Mouse (Mus musculus) gastrocnemius, postnatal 10 days (tissue): Measurements from ENCODE around the gene Bpifa5. TPM values are rescaled to one million over a fixed set of nuclear protein-coding genes. Genes with fewer than 3 reads are reported as not detected.
"Not testable (repeated sequence)": the region's sequence is repeated elsewhere in the genome, so short reads cannot be mapped to it uniquely, and the experiment has no call there.

Experiments
- DNase-seq: peaks from one replicate; pipeline ENCODE4 v3.0.0; 2021; ENCODE audit warnings: mixed read lengths
- long read RNA-seq, 2 experiments: library from polyadenylated mRNA; stranded (forward); transcript quantifications; one replicate each; pipeline ENCODE4 v2.0.0; 2021
- total RNA-seq, 2 experiments: library from RNA; stranded (reverse); gene quantifications; 2 replicates each; pipeline ENCODE4 v1.2.3; 2021

Gene Bpifa5
- total RNA-seq: not detected
- long read RNA-seq, experiment 1: 0 reads
- long read RNA-seq, experiment 2: 0 reads

DNA sequence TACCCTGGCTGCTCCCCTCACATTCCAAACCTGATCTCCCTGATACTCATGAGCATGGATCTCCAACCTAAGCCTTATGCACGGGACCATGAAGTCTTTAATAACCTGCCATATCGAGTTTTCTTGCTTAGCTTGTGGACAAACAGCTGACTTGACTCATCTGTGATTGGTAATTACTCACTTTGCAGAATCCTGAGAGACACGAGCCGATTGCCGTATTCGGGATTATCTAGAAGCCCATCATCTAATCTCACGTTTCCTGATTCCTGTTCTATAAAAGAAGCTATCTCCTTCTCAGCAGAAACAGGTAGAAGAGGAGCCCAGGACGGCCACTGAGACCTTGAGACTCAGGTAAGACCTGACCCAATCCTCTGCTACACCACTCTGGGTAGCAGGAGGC lies at the start of gene Bpifa5:
TSS of gene Bpifa5 (plus strand) at position 301 of the 400 bp plus-strand sequence.
- DNase-seq: no peak

DNA sequence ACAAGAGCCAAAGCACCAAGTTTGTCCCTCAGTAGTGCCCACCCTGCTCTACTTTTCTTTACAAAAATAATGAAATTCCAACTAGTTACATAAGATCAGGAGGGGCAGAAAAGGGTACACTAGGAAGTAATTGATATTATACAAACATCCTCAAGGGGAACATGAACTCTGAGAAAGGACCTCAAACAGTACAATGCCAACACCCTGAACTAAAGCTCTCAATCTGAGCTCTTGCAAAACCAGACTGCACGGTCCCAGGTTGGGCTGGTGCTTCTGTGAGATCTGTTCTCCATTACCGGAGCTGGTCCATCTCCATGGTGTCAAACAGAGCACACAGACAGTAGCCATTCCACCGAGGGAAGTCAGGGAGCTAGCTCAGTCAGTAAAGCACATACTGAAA lies 45.0 kb upstream of the Bpifa5 start:
- DNase-seq: no peak

DNA sequence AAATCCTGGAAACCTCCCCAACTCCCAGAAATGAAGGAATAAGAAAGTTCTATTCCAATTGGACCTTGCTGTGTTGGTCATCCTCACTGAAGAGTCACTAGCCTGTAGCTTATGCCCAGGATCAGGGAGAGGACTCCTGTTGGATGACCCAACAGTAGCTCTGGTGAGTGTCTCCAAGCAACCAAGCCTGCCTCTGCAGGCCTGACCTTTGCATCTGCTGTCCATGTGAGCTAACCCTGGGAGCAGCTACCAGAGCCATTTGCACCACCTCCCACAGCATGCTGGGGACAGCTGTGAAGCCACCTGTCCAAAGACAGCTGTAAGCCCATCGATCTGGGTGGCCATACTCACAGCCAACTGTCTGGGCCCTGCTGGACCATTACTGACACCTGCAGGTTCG lies 32.3 kb upstream of the Bpifa5 start, which contains the start of gene Bpifa3:
TSS of gene Bpifa3 (plus strand) at position 217 of the 400 bp plus-strand sequence.
- DNase-seq: no peak

- no peak for DNase-seq
These were observed 19.8 kb upstream of the Bpifa5 start, which contains the start of gene Bpifa1 for GRCm38 (mm10) chr2:154142580-154142979. Bpifa1 (plus strand) TSS chr2:154142880.

DNA sequence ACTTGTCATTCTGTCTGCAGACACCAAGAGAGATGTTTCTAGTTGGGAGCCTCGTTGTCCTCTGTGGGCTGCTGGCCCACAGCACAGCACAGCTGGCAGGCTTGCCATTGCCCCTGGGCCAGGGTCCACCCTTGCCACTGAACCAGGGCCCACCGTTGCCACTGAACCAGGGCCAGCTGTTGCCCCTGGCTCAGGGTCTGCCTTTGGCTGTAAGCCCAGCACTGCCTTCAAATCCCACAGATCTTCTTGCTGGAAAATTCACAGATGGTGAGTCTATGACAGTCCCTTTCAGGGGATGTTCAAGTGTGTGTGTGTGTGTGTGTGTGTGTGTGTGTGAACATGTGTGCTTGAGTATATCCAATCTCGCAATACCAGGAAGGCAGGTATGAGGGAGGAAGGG lies 18.7 kb upstream of the Bpifa5 start:
- peak; percentile 6 for DNase-seq

DNA sequence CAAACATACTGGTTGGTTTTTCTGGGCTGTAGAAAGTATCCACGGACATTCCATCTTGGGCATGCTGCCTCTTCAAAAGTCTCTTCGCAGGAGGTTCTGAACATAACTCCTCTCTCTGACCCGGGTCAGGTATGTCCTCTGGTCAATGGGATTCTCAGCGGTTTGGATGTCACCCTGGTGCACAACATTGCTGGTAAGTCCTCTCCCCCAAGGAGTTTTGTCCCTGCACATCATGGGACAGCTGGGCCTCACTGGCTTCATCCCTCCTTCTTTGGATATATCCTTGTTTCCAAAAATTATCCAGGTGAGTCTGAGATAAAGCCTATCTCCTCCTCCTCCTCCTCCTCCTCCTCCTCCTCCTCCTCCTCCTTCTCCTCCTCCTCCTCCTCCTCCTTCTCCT lies 14.9 kb upstream of the Bpifa5 start:
- DNase-seq: no peak

- DNase-seq: peak; percentile 58
These were observed 4.0 kb upstream of the Bpifa5 start for GRCm38 (mm10) chr2:154158433-154158832.

- DNase-seq: no peak
These were observed 899 bp downstream of the Bpifa5 start for GRCm38 (mm10) chr2:154163306-154163705.

DNA sequence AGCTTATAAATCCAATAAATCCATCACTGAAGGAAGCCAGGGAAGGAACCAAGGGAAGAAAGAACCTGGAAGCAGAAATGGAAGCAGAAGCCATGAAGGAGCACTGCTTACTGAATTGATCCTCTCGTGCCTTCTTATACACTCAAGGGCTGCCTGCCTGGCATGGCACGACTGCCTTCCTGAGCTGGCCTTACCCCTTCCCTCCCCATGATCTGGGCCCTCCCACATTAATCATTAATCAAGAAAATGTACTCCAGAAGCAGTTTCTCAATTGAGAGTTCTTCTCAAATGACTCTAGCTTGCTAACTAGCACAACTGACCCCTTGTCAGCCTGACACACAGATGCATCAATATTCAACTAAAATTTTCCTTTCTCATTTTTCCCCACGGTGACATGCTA lies 6.8 kb downstream of the Bpifa5 start:
- DNase-seq: no peak

GRCm38 (mm10) chr2:154171621-154172020 lies 9.2 kb downstream of the Bpifa5 start:
- no peak for DNase-seq

GRCm38 (mm10) chr2:154173313-154173712 lies 10.9 kb downstream of the Bpifa5 start:
- DNase-seq: peak; percentile 29

GRCm38 (mm10) chr2:154181900-154182299 lies 19.5 kb downstream of the Bpifa5 start:
- not testable (repeated sequence) for DNase-seq

GRCm38 (mm10) chr2:154183061-154183460 lies 20.7 kb downstream of the Bpifa5 start:
- DNase-seq: not testable (repeated sequence)

GRCm38 (mm10) chr2:154185319-154185718 lies 22.9 kb downstream of the Bpifa5 start:
- DNase-seq: no peak

- DNase-seq: no peak
These were observed 23.3 kb downstream of the Bpifa5 start for GRCm38 (mm10) chr2:154185748-154186147.

DNA sequence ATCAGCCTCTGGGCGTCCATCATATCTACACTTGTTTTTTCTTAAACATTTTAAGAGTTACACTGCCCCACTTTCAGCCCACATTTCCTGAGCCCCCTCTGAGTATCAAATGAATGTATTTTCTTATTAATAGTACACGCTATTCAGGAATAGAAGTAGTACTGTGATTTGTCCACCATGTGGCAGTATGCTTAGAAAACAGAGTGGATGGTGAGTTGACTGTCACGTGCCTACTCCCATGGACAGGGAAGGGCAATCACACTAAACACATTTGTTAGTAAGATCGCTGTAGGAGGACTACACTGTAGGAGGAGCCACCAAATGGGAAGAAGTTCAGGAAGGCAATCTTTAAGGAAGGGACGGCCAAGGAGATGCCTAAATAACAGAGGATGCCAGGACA lies 25.1 kb downstream of the Bpifa5 start:
- no peak for DNase-seq

DNA sequence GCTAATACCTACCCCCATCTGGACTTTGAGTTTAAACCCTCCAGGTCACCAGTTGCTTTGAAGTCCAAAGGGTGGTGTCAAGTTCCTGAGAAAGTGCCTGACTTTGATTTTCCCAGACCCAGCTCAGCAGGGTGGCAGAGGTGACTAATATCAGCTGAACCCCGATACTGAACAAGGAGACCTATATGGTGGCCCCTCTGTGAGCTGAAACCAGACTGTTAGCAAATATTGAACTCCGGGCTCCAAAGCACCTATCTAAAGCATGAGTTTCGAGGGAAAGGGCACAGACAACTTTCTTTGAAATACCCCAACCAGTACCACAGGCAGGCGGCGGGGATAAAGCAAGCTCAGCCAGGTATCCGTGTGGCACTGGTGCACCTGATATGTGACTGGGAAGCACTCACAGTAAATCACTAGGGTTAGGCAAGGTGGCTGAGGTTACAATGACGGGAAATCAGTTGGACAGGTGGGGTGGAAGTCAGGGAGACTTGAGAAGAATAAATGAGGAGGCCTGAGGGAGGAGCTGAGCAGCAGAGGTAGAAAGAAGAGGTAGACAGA lies 27.5 kb downstream of the Bpifa5 start:
- DNase-seq: no peak

DNA sequence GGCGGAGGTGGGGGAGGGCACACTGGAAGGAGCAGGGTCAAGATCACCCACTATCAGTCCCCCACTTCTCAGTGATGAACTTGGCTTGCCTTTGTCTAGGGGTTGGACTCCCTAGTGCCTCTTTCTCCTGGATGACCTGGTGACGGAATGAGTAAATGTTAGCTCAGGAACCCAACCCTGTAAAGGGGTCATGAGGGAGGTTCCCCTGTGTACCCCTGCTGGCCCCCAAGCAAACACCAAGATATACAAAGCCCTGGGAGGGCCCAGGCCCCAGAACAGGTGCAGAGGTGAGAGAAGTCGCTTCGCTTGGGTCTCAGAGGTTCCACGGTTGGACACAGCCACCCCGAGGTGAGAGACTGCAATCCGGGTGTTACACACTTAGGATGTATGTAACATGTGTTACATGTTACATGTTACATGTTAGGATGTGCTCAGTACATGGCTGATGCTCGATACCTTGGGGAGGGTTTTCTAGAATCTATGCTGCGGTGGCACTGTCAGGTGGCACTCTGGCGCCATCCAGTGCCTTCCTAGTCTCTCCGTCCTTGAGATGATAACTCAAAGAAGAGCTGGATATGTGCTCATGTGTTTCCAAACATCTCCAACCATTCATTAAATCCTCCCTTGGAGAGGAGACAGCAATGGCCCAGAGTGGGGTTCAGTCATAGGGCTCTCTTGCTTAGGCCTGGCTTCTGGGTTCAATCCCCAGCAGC lies 28.3 kb downstream of the Bpifa5 start, which contains the start of gene Bpifb1:
TSS of gene Bpifb1 (plus strand) at position 273 of the 713 bp plus-strand sequence.
- no peak for DNase-seq

GRCm38 (mm10) chr2:154192141-154192540 lies 29.7 kb downstream of the Bpifa5 start:
- DNase-seq: no peak

DNA sequence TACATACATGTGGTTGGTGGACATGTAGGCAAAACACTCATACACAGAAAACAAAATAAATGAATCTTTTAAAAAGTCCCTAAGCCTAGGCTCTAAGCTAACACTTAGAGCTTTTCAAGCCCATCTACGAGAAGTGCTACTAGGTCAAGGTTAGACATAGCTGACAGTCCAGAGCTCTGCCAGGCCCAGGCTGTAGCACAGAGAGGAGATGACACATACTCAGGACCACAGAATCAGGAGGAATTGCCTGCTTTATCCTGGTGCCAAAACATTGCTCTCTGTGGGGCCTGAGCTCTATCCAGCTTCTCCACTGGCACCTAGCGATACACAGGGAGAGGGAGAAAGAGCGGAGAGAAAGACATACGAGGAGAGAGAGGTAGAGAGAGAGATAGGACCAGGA lies 30.7 kb downstream of the Bpifa5 start:
- DNase-seq: no peak

GRCm38 (mm10) chr2:154193994-154194504 lies 31.6 kb downstream of the Bpifa5 start:
- DNase-seq: no peak

DNA sequence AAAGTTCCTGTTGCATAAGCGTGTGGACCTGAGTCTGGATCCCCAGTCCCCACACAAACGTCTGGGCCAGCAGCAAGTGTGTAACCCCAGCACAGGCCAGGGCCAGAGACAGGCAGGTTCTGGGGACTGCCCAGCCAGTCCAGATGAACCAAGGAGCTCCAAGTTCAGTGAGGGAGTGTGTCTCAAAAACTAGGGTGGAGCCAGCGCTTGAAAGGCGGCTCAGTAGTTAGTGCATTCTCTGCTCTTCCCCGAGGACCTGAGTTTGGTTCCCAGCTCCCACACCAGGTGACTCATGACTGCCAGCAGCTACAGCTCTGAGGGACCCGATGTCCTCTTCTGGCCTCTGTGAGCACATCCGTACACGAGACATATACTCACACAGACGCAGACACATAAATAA lies 34.6 kb downstream of the Bpifa5 start:
- DNase-seq: no peak

DNA sequence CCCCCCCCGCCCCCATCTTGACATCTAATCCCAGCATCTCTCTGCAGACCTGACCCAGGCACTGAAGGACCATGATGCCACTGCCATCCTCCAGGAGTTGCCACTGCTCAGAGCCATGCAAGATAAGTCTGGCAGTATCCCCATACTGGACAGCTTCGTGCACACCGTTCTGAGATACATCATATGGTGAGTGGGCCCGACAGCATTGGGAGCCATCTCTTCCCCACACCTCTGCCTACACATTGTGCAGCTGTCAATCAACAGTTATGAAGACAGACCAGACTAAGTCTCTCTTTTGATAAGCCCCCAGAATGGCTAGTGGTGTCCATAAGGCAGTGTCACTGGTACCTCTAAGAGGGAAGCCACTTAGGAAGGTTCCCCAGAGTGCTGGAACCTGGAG lies 42.2 kb downstream of the Bpifa5 start:
- no peak for DNase-seq

- peak; percentile 31 for DNase-seq
These were observed 44.5 kb downstream of the Bpifa5 start for GRCm38 (mm10) chr2:154206908-154207307.
